Mouse (Mus musculus) layer of hippocampus, adult 2 months (tissue): ENCODE results near the gene Purb. TPM values are rescaled to one million over a fixed set of nuclear protein-coding genes. Genes with fewer than 3 reads are reported as not detected.

ENCODE experiments used
- DNase-seq, 2 experiments: peaks; one replicate each; pipeline ENCODE4 v3.0.0; 2022; ENCODE audit warnings: low spot score in 2 of 2
- H3K27ac ChIP-seq: fragments of 200-600 bp; 2 replicates; pipeline ENCODE4 v1.8.1; 2022
- H3K4me3 ChIP-seq: fragments of 200-600 bp; 2 replicates; pipeline ENCODE4 v1.8.1; 2022; ENCODE audit warnings: mild to moderate bottlenecking
- CTCF ChIP-seq: fragments of 200-600 bp; conservative IDR thresholded peaks from 2 replicates; pipeline ENCODE4 v1.8.1; 2022; ENCODE audit warnings: antibody characterized with exemption, mild to moderate bottlenecking, moderate library complexity
- long read RNA-seq, 2 experiments: library from polyadenylated mRNA; stranded (forward); transcript quantifications; one replicate each; pipeline ENCODE4 v2.0.0; 2021; ENCODE audit warnings: borderline mapping rate in 2 of 2
- total RNA-seq, 2 experiments: library from RNA; stranded (reverse); gene quantifications; 2 replicates each; pipeline ENCODE4 v1.2.3; 2021

Gene Purb
- total RNA-seq: 100 to 1,000 TPM; 234 to 240 TPM
- long read RNA-seq, experiment 1, full-length matches to known transcripts: 90 of 91 reads
- long read RNA-seq, experiment 1, partial matches to known transcripts: 0 of 91 reads
- long read RNA-seq, experiment 1, other reads (novel, unspliced or antisense): 1 of 91 reads
- long read RNA-seq, experiment 2, full-length matches to known transcripts: 118 of 118 reads
- long read RNA-seq, experiment 2, partial matches to known transcripts: 0 of 118 reads
- long read RNA-seq, experiment 2, other reads (novel, unspliced or antisense): 0 of 118 reads

DNA sequence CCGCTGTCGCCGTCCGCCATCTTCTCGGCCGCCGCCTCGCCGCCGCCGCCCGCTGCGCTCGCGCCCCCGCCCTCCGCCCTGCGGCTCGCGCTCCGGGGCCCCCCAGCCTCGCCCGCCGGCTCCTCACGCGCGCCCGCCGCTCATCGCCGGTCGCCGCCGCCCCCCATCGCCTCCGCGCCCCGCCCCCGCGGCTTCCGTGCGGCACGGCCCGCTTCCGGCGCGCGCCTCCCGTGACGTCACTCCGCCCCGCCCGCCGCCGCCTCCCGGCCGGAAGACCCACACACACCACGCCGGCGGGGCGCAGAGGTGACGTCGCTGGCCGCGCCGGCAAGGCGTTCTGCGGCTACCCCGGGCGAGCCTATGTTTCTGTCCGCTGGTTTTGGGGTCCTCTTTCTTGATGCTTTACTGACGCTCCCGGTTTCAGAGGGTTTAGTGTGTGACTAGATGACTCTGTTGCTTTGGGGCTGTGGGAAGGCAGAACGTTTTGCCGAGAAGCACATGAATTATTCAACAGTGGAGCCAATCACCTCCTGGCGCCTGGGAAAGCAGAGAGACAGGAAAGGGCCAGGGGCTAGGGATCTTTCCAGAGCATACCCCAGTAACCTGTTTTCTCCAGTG is at the start of gene Purb:
TSS of gene Purb (minus strand) at position 51 of the 618 bp plus-strand sequence.
- TF ChIP-seq CTCF: peak; percentile 33
- DNase-seq: peak; percentile 88 to 95
- Histone ChIP-seq H3K4me3 (peak within 1 kb of the TSS; percentile 86), H3K27ac (peak within 1 kb of the TSS; percentile 96)

GRCm38 (mm10) chr11:6525241-6525640 is 49.5 kb upstream of the Purb start:
- no peak for TF ChIP-seq CTCF
- H3K27ac ChIP-seq: no peak overlapping the region

GRCm38 (mm10) chr11:6524880-6525238 is 49.1 kb upstream of the Purb start:
- no peak for DNase-seq
- Histone ChIP-seq H3K27ac (no peak overlapping the region), H3K4me3 (no peak overlapping the region)
- no peak for TF ChIP-seq CTCF

More at GRCm38 (mm10) chr11:6525241-6525640, 49.5 kb upstream of the Purb start:
- H3K4me3 ChIP-seq: no peak overlapping the region
- no peak for DNase-seq

GRCm38 (mm10) chr11:6524165-6524879 is 48.6 kb upstream of the Purb start:
- TF ChIP-seq CTCF: no peak
- no peak overlapping the region for H3K27ac ChIP-seq
- no peak overlapping the region for H3K4me3 ChIP-seq
- DNase-seq: no peak

- DNase-seq: no peak
- H3K4me3 ChIP-seq: no peak overlapping the region
- no peak overlapping the region for H3K27ac ChIP-seq
- peak; percentile 40 for TF ChIP-seq CTCF
These were observed 48.0 kb upstream of the Purb start for GRCm38 (mm10) chr11:6523662-6524088.

DNA sequence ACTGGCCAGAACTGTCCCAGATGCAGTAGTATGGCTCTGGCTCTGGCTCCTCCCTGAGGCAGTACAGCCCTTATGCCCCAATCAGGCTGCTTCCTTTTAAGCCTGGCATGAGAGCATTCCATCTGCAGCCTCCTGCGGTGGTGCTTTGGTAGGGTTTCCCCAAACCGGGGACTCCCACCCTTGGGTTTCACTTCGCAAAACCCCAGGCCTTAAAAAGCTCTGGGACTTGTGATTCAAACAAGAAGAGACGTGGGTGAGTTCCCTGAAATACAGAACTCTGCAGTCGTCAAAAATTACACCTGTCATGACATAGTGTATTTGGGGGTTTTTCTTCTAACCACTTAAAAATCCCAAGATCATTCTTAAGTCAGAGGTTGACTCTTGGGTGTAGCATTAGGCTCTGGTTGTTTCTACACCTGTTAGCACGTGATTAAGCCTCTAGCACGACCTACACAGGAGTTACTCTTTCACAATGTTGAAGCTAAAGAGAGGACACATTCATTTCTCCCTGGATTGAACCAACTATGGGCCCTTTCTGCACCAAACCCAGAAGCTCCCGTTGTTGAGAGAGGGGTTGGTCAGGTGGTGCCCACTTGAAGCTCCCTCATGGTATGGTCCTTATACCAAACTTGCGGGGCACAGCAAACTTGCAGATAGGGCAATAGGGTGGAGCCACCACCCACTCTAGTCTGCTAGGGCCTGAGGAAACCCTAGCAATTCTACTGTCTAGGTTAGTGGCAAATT is 47.2 kb upstream of the Purb start:
- no peak for TF ChIP-seq CTCF
- no peak for DNase-seq

GRCm38 (mm10) chr11:6520507-6521173 is 44.9 kb upstream of the Purb start, which contains the start of gene Myo1g:
Myo1g (minus strand) TSS chr11:6520965.
- no peak for DNase-seq
- H3K27ac ChIP-seq: no peak within 1 kb of the TSS
- TF ChIP-seq CTCF: no peak
- no peak within 1 kb of the TSS for H3K4me3 ChIP-seq

More for the DNA sequence above, 47.2 kb upstream of the Purb start:
- H3K27ac ChIP-seq: no peak overlapping the region
- H3K4me3 ChIP-seq: no peak overlapping the region

- Histone ChIP-seq H3K27ac (no peak overlapping the region), H3K4me3 (no peak overlapping the region)
- TF ChIP-seq CTCF: no peak
- DNase-seq: no peak
These were observed 43.8 kb upstream of the Purb start for GRCm38 (mm10) chr11:6519491-6520033.

- H3K27ac ChIP-seq: no peak overlapping the region
- no peak for TF ChIP-seq CTCF
- no peak for DNase-seq
- H3K4me3 ChIP-seq: no peak overlapping the region
These were observed 39.1 kb upstream of the Purb start for GRCm38 (mm10) chr11:6514837-6515236.

DNA sequence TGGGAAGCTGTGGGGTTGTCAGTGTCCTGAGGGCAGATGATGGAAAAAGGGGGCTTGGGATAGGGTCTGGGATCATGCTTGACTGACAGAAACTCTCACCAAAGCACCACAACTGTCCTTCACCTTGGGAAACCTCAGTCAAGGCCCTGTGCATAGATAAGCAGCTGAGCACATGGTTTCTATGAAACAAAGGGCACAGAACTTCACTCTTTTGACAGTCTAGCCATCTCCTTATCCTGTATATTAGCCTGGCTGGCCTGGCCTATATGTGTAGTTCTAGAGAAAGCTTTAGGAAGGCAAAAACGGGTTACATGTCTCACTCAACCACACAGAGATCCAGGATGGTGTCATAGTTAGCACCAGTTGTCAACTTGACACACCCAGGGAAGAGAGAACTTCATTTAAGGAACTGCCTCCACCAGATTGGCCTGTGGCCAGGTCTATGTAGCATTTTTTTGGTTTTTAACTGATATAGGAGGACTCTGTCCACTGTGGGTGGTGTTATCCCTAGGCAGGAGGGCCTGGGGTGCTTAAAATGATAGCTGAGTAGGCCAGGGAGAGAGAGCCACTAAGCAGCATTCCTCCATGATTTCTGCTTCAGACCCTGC is 32.7 kb upstream of the Purb start:
- H3K27ac ChIP-seq: no peak overlapping the region
- no peak for DNase-seq
- no peak for TF ChIP-seq CTCF
- no peak overlapping the region for H3K4me3 ChIP-seq

DNA sequence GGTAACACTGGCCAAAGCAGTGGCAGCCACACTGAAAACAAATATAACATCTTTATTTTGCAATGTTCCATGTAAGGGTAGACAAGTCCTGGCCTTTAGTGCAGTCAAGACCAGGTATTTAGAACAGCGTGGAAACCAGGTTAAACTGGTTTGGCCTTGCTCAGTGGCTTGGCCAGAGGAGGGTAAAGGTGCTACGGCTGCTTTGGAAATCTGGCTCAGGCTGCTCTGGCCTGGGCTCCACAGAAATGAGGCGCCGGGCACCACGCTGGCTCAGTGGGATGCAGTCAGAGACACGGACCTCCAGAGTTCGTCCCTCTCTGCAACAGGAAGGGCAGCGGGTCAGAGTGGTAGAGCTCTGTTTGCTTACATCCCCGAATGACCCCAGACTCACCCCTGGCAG is 30.8 kb upstream of the Purb start:
- no peak for TF ChIP-seq CTCF
- no peak overlapping the region for H3K4me3 ChIP-seq
- no peak for DNase-seq
- no peak overlapping the region for H3K27ac ChIP-seq

- DNase-seq: no peak
- no peak overlapping the region for H3K27ac ChIP-seq
- no peak overlapping the region for H3K4me3 ChIP-seq
- TF ChIP-seq CTCF: no peak
These were observed 29.0 kb upstream of the Purb start for GRCm38 (mm10) chr11:6504689-6505088.
